Mouse (Mus musculus): ENCODE measurements around the gene Wbp1.

Wbp1 gene

DNA sequence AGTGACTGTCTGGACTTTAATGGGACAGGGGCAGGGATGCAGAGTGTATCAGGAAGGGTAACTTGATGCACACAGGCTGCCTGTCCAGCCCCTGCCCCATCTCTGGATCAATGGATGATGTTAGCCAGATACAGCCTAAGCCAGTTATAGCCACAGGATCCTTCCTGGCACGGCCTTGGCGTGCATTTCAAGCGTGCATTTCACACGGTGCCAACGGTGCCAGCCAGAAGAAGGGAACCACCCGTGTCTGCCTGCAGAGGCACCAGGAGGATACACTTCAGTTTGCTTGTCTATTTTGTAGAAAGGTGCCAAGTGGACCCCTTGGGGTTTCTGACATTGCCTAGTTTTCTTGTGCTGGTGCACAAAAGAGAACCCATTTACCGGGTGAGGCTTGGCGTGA lies 18.7 kb upstream of the Wbp1 start:
- DNase-seq (ENCODE audit: low spot score in 2 of 2) = no peak

DNA sequence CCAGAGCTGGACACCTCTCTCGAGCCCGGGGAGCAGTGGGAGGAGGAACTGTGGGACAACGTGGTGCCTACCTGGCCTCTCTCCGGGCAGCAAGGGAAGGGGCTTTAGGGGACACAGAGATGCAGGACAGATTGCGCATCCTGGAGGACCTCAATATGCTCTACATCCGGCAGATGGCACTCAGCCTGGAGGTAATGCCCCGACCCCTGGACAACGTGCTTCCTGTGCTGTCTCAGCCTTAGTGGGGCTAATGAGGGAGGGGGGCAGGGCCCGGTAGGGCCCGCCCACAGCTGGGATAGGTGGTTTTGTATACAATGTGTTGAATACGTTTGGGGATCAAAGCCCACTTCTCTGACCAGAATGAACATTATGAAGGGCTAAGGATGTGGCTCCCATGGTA lies 16.7 kb upstream of the Wbp1 start:
- DNase-seq (ENCODE audit: low spot score in 2 of 2) = no peak

DNA sequence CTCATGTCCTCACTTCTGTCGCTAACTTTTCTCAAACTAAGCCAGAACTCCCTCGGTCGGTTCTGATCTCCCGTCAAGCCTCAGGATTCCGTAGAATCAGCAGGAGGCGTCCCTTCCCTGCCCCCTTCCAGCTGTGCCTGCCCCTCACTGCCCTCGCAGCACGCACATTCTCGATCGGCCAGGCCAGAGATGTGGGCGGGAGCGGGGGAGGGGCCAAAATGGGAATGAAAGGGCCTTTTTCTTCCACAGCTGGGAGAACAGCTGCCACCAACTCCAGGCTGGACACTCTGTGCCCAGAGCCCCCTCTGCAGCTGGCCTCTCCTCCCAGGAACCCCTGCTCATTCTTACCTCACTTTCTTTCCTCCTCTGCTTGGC lies 16.2 kb upstream of the Wbp1 start:
- DNase-seq (ENCODE audit: low spot score in 2 of 2) = no peak

DNA sequence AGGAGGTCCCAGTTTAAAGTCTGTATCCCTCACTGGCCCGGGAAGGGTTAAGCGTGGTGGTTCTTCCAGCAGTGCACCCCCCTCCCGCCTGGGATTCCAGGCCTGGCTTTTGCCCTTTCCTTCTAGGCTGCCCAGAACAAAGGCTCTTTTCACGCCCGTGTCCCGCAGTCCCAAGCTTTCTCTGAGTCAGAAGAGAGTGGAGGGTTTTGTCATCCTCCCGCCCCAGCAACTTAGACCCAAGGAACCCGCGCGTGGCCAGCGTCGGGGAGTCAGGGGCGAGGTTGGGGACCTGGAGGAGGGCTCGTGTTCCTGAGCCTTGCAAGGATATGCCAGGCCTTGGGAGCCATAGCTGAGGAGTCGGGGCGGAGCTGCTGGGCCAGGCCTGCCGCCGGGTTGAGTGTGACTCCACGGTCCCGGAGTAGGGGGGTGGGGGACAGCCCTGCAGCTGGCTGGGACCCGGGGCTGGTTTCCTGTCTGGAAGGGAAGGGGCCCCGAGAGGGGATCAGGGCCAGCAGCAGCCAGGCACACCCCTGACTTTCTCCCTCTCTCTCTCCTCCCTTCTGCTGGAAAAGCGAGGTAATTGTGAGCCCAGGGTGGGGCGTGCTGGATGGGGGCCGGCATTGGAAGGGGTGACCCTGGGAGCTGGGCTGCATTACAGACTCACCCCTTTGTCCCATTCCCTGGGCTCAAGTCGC lies 15.7 kb upstream of the Wbp1 start:
- peak in 1 of 2 experiments; percentile 56 for DNase-seq (ENCODE audit: low spot score in 2 of 2)

DNA sequence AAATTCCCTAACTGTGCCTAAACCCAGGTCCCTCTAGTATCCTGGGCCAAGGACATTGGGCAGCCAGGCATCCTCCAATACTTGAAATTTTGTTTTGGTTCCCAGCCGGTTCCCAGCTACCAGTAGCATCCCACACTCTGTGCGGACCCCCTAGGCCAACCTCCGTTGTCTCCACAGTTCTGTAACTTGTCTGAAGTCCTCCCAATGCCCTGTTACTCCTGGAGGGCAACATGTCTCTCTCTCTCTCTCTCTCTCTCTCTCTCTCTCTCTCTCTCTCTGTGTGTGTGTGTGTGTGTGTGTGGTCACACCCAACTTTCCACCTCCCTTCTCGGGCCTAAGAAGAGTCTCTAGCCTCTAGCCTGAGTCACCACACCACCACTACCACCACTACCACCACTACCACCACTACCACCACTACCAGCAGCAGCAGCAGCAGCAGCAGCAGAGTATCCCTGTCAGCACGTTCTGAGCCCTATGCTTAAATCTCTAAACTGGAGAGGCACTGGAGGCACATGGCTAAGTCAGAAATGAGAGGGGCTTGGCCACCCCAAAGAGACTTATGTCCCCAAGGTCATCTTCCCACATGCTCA lies 15.0 kb upstream of the Wbp1 start:
- no peak for DNase-seq (ENCODE audit: low spot score in 2 of 2)

DNA sequence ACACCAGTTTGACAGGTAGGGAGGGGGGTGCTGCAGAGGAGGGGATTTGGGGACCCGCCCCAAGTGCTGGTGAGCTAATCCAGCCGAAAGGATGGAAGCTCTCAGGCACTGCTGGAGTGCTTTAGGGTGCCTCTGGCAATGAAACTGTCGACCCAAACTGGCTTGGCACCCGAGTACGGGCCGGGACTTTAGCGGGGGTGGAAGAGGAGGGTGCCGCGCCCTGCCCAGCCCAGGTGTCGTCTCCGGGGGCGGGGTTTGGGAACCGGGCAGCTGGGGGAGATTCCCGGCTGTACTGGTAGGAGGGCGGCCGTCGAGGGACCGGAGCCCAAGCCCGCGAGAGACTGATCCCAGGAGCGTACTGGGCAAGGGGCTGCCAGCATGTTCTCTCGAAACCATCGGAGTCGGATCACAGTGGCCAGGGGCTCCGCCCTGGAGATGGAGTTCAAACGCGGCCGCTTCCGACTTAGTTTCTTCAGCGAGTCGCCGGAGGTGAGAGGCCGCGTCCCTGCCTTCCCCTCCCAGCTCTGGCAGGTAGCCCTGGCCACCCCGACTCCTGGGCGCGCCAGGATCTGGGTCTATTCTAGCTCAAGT lies 14.3 kb upstream of the Wbp1 start:
- no peak for DNase-seq (ENCODE audit: low spot score in 2 of 2)

DNA sequence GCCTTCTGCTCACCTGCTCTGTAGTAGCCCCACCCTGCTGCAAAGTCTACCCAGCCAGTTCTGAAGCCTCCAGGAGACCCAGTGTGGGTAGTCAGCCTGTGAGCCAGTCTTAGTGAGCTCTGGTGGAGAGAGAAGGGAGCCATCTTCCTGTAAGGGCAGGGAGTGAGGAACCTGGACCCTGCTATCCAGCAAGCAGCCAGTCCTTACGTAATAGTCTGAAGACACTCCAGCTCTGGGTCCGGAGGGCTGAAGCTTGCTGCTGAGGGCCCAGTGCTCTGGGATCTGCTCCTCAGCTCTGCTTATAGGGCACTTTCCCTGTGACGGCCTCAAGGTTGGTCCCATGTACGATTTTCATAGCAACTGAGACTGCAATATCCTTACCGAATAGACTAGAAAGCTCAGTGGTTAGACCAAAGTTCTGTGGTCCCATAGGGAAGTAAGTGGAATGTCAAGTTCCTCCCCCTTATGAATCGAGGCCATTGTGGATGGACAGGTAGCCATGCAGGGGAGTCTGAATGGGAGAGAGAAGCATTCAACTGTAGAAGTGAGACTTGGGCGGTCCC lies 13.7 kb upstream of the Wbp1 start, which contains the start of gene Rtkn:
Gene Rtkn, plus strand, starts transcription at position 513 of the 563 bp plus-strand sequence.
- DNase-seq (ENCODE audit: low spot score in 2 of 2) = no peak

DNA sequence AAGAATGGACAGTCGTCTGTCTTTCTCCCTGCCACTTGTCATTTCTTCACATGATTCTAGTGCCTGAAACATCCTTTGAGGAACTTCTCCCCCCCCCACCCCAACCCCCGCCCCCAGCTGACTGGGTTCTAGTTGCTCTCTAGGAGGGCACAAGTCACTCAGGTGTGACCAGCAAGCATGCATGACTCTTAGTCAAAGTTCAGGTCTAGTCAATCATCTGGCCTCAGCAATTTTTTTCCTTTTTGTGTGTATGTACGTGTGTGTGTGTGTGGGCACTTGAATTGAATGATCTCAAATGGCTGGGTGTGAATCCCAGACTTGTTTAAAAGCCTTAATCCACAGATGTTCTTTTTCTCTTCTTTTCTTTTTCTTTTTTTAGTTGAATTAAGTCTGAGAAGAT lies 12.9 kb upstream of the Wbp1 start:
- DNase-seq (ENCODE audit: low spot score in 2 of 2) = no peak

DNA sequence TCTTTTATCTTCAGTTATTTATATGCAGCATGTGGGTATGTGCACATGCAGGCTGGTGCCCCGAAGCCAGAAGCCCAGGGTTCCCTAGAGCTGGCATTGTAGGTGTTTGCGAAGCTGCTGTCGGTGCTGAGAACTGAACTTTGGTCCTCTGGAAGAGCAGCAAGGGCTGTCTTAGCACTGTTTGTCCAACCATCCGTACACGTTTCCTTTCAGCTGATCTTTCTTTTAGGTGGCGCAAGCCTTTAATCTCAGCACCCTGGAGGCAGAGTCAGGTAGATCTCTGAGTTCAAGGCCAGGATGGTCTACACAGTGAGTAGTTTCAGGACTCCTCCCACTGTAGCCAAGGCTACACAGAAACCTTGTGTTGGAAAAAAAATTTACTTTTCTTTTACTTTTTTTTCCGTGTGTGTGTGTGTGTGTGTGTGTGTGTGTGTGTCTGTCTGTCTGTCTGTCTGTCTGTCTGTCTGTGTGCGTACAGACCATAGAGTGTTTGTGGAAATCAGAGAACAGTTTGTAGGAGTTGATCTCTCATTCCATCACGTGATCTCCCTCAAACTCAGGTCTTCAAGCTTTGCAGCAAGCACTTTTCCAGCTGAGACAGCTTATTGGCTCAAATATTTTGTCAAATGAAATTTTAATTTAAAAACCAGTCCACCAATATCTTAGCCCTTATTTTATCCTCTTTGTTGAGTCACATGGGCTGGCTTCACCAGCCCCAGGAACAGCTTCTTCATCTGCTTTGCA lies 11.0 kb upstream of the Wbp1 start:
- no peak for DNase-seq (ENCODE audit: low spot score in 2 of 2)

DNA sequence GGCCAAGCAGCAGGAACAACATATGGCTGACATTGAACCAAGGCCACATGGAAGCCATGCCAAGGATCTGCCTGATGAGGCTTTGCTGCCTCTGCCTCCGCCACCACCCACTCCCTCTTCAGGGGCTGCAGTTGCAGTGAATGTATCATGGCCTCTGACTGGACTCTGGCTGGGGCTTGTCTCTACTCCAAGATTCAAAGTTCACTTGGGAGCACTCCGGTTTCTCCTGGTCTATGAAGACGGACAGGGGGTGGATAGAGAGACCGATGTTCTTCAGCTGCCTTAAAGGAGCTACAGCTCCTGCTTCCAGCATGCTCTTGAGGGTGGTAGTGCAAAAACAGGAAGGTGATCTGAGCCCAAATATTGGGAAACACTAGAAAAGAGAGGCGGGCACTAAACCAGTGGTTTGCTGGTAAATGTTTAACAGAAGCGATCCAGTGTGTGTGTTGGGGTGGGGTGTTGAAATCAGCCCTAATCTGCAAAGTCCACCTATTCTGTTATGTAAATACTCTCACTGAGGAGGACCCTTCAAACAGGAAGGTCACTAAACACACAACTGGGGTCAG lies 10.2 kb upstream of the Wbp1 start:
- DNase-seq (ENCODE audit: low spot score in 2 of 2) = no peak

DNA sequence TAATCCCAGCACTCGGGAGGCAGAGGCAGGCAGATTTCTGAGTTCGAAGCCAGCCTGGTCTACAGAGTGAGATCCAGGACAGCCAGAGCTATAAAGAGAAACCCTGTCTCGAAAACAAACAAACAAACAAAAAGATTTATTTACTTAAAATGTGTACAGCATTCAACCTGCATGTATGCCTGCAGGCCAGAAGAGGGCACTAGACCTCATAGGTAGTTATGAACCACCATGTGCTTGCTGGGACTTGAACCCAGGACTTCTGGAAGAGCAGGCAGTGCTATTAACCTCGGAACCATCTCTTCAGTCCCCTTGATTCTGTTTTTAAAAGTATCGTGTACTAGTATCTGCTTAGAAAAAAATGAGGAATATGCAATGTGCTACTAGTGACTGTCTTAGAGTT lies 6.1 kb upstream of the Wbp1 start:
- DNase-seq (ENCODE audit: low spot score in 2 of 2) = no peak

DNA sequence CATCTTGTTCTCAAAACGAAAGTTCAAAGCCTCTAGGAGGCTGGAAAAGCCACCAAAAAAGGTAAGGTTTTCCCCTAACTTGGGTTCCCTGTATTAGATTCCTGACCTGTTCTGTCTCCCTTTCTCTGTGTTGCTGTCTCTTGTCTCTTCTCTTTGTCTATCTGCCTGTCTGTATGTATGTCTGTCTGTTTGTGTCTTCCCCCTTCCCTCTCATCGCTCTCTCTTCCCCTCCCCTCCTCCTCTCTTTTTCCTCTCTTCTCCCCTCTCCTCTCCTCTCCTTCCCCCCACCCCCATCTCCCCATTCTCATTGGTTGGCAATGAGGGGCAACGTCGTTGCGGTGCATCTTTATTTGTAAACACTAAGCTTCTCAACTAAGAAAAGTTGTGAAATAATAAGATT lies 4.0 kb upstream of the Wbp1 start, which contains the start of gene Ino80b:
Gene Ino80b, minus strand, starts transcription at position 101 of the 400 bp plus-strand sequence.
- DNase-seq (ENCODE audit: low spot score in 2 of 2) = no peak

DNA sequence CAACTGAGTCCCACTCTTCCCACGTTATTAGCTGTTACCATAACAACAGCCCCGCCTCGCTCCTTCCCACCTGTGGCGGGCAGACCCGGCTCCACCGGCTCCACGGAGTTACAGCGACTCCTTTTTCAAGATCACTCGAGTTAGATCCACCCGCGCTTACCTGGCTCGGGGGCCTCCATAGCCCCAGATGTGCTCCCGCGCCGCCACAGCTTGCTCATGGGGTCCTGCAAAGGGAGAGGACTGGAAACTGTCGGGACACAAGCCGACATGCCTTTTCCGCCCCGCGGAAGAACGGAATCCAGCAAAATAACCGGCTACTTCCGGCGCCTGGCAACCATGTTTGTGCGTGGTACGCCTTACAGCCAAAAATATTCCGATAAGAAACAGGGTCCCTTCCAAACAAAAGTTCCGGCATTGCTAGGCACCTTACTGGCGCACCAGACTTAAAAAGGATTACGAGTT lies 3.5 kb upstream of the Wbp1 start:
- peak; percentile 64 to 87 for DNase-seq (ENCODE audit: low spot score in 2 of 2)

DNA sequence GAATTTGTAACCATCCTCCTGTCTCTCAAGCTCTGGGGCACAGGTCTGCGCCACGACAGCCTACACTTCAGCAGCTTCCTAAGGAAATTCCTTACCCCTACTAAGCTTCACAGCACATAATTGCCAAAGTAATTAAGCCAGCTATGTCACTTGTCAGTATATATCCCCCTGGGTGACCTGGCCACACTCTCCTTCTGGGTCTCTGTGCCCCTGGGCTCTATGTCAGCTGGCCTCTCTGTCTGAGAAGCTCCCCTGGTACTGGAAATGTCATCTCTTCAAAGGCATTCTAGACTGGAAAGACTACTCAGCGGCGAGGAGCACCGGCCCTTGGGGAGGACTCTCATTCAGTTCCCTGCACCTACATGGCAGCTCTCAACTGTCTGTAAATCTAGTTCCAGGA lies 1.6 kb upstream of the Wbp1 start:
- no peak for DNase-seq (ENCODE audit: low spot score in 2 of 2)

DNA sequence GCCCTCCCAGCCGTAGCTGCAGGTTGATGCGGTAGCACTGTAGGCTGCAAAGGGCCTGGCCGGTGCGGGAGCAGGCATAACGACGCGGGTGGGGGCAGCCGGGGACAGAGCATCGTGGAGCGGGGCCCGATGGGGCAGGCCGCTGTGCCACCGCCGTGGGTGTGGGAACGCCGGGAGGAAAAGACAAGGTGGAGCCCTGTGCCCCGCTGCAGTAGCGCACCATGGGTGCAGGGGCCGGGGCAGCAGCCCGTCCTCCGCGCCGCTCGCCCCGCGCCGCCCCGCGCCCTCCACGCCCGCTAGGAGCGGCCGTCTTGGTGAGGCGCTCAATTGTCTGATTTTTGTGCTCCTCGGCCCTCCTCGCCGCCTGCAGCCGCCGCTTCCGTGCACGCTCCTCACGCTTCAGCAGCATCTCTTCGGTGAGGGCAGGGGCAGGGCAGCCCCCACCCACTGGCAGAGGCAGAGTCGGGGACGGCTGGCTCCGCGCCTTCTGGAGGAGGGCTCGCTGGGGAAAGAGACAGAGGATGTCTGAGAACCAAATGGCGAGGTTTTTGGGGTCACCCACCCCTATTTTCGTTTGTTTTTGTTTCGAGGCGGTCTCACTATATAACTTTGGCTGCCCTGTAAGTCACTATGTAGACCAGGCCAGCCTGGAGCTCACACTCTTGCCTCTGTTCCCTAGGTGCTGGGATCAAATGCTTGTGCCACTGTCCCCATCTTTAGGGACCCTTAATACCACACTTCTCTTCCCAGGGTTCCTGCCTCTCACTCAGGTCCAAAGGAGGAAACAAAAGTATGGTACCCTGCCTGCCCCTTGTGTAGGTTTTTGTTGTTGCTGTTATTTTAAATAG lies 728 bp upstream of the Wbp1 start:
- DNase-seq (ENCODE audit: low spot score in 2 of 2) = peak; percentile 36 to 50

DNA sequence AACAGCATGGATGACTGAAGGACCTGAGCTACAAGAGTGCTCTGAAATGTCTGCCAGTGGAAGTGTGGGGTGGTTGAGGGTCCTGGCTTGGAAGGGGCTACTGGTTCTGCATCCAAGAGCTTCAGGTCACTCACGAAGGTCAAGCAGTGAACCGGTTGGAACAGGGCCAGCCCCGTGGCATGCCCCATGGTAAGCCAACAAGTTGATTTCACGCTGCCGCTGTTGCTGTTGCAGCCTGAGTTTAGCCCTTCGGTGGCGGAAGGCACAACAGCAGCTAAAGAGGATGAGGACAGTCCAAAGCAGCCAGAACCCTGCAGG lies 1.7 kb downstream of the Wbp1 start:
- no peak for DNase-seq (ENCODE audit: low spot score in 2 of 2)

DNA sequence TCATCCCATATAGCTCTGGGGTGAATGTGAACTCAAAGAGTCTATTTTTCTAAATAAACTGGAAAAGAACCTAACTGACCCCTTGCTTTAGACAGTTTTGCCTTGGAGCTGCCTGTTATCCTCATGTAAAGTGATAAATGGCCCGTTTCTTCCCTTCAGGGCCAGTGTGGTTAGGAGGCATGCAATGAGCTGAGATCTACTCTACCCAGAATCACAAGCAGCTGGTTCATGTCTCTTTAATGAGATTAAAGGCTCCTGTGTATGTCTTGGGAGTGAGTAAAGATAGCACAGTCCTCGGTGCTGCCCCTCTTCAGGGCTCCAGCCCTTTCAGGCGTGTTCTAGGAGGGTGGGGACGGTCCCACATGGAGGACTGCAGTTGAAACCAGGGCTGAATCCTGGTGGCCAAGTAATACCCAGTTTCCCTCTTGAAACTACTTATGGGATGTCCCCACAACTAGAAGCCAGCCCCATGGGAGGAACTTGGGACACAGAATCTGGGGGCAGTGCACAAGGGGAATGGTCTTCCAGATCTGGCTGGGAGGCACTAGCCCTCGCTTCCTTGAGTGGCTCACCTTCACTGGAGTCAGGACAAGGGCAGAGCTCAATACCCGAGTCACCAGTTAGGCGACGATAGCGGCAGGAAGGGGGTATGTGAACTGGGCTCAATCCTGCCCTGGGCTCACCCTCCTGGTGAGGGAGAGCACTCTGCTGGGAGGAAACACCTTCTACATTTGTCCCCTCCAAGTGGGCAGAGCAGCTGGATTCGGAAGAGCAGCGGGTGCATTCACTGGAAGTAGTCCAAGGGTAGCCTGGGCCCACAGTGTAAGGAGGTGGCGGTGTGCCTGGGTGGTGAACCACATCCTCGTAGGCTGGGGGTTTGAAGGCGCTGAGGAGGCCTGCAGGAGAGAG lies 2.3 kb downstream of the Wbp1 start:
- DNase-seq (ENCODE audit: low spot score in 2 of 2) = no peak

DNA sequence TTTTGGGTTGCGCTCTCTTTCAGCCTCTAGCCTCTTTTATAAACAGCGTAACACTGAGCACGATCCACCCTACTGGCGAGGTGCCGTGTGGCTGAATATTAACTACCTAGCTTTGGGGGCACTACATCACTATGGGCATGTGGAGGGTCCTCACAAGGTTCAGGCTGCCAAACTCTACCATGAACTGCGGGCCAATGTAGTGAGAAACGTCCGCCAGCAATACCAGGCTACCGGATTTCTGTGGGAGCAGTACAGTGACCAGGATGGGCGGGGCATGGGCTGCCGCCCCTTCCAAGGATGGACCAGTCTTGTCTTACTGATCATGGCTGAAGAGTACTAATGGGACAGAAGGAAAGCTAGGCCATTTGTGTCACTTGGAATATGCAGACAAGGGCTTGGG lies 3.0 kb downstream of the Wbp1 start:
- DNase-seq (ENCODE audit: low spot score in 2 of 2) = no peak

DNA sequence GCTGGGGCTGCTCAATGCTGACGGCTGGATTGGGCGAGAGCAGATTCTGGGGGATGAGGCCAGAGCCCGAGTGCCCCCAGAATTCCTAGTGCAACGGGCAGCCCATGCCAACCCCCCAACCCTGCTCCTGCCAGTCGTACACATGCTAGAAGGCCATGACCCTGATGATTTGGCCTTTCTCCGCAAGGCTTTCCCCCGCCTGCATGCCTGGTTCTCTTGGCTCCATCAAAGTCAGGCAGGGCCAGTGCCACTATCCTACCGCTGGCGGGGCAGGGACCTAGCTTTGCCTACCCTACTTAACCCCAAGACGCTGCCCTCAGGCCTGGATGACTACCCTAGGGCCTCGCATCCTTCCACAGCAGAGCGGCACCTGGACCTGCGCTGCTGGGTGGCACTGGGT lies 3.7 kb downstream of the Wbp1 start:
- no peak for DNase-seq (ENCODE audit: low spot score in 2 of 2)

DNA sequence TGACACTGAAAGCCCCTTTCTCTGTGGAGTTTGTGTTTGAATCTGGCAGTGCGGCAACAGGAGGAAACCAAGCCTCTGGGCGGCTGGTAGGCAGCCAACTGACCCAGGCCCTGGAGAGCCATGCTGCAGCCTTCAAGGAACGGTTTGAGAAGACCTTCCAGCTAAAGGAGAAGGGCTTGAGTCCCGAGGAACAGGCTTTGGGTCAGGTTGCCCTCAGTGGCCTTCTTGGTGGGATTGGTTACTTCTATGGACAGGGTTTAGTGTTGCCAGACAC lies 4.3 kb downstream of the Wbp1 start:
- no peak for DNase-seq (ENCODE audit: low spot score in 2 of 2)

All from cerebellum, postnatal 4 days (tissue).